Mouse (Mus musculus) heart, adult 2 months (tissue): Measurements from ENCODE around the gene Rarres1.

ENCODE experiments used
- CTCF ChIP-seq: fragments of 200-600 bp; IDR thresholded peaks from 2 replicates; pipeline ENCODE4 v1.8.1; 2022; ENCODE audit warnings: antibody characterized with exemption, mild to moderate bottlenecking, moderate library complexity
- EP300 ChIP-seq: fragments of 200-500 bp; IDR thresholded peaks from 2 replicates; pipeline ENCODE4 v1.6.1; 2011; ENCODE audit warnings: low read depth, low read length, control low read depth; ENCODE audit not compliant: insufficient read depth
- POLR2A ChIP-seq: fragments of 200-500 bp; IDR thresholded peaks from 2 replicates; pipeline ENCODE4 v1.6.1; 2011; ENCODE audit warnings: mild to moderate bottlenecking, low read depth, low read length, control low read depth; ENCODE audit not compliant: insufficient read depth

- TF ChIP-seq POLR2A = no peak
- peak; percentile 48 for TF ChIP-seq CTCF
- no peak for TF ChIP-seq EP300
Measured at GRCm38 (mm10) chr3:67447143-67447542, 68.2 kb downstream of the Rarres1 start.
